Mouse (Mus musculus) kidney, embryonic 14.5 days (tissue): ENCODE data around the gene Kalrn. TPM values are rescaled to one million over a fixed set of nuclear protein-coding genes. Genes with fewer than 3 reads are reported as not detected.
"Not testable (repeated sequence)": the region's sequence is repeated elsewhere in the genome, so short reads cannot be mapped to it uniquely, and the experiment has no call there.

Experiments used
- ATAC-seq: fragments of 200-750 bp; cut with Nextera tagmentation; 2 replicates; pipeline ENCODE4 v1.8.0; 2017; ENCODE audit warnings: moderate number of reproducible peaks, mild to moderate bottlenecking, moderate TSS enrichment, moderate library complexity; ENCODE audit not compliant: low FRiP score, low TSS enrichment
- H3K27ac ChIP-seq: fragments of 300-500 bp; sonication (generic); 2 replicates; pipeline ENCODE4 v1.5.1; 2014; ENCODE audit warnings: low read depth, mild to moderate bottlenecking, low read length, moderate library complexity, mixed read lengths
- H3K27me3 ChIP-seq: fragments of 300-500 bp; sonication (generic); 2 replicates; pipeline ENCODE4 v1.6.1; 2014; ENCODE audit warnings: mild to moderate bottlenecking, low read length; ENCODE audit not compliant: control insufficient read depth, insufficient read depth
- H3K36me3 ChIP-seq: fragments of 300-500 bp; sonication (generic); 2 replicates; pipeline ENCODE4 v1.6.1; 2014; ENCODE audit warnings: low read length, mixed read lengths; ENCODE audit not compliant: control insufficient read depth, insufficient read depth
- H3K4me1 ChIP-seq: fragments of 300-500 bp; sonication (generic); 2 replicates; pipeline ENCODE4 v1.6.1; 2014; ENCODE audit warnings: low read length, mixed read lengths; ENCODE audit not compliant: control insufficient read depth, insufficient read depth
- H3K4me2 ChIP-seq: fragments of 300-500 bp; sonication (generic); replicated peaks from 2 replicates; pipeline ENCODE4 v1.6.1; 2014; ENCODE audit warnings: low read depth, mild to moderate bottlenecking, low read length
- H3K4me3 ChIP-seq: fragments of 300-500 bp; sonication (generic); 2 replicates; pipeline ENCODE4 v1.5.1; 2014; ENCODE audit warnings: mild to moderate bottlenecking, low read length
- H3K9ac ChIP-seq: fragments of 300-500 bp; sonication (generic); 2 replicates; pipeline ENCODE4 v1.6.1; 2014; ENCODE audit warnings: low read depth, mild to moderate bottlenecking, low read length, moderate library complexity
- H3K9me3 ChIP-seq: fragments of 300-500 bp; sonication (generic); 2 replicates; pipeline ENCODE4 v1.6.1; 2016; ENCODE audit warnings: low read length; ENCODE audit not compliant: control insufficient read depth
- whole genome bisulfite sequencing: fragments of 180-500 bp; shearing (Covaris S2); extraction: QIAGEN DNeasy Blood & Tissue Kit; methylation state at CpG from one replicate; pipeline ENCODE4 v1.1.7; 2014; 5-methylcytosine and 5-hydroxymethylcytosine counted together
- polyA plus RNA-seq: library from polyadenylated mRNA; unstranded; fragments of >200 nt; fragmentation: Nextera tagmentation; extraction: Ambion mirVana; gene quantifications from 2 replicates; pipeline ENCODE4 v1.2.1, GENCODE M21; 2014

The Kalrn gene
- polyA plus RNA-seq, 1 experiment from 2014 or later = 16.0 TPM

GRCm38 (mm10) chr16:34305586-34305985 lies 267.7 kb downstream of the Kalrn start:
- H3K4me3 ChIP-seq = no peak overlapping the region
- 79% methylated on average over 4 of the region's 4 CpGs for WGBS
- ATAC-seq = no peak
- H3K27me3 ChIP-seq = no peaks in the 10 kb centered on the region
- H3K27ac ChIP-seq = no peak overlapping the region
- no peak overlapping the region for H3K9ac ChIP-seq
- H3K9me3 ChIP-seq = no peaks in the 10 kb centered on the region
- H3K4me1 ChIP-seq = no peaks in the 10 kb centered on the region
- H3K4me2 ChIP-seq = no peak overlapping the region
- H3K36me3 ChIP-seq = peaks cover 13% of the 10 kb centered on the region; the same call in 1 of the 2 replicates

- not testable (repeated sequence) for H3K27me3 ChIP-seq, H3K4me3 ChIP-seq, H3K4me1 ChIP-seq, ATAC-seq, H3K9me3 ChIP-seq, H3K27ac ChIP-seq, H3K9ac ChIP-seq, H3K4me2 ChIP-seq
- peaks cover 13% of the 10 kb centered on the region; the same call in 1 of the 2 replicates for H3K36me3 ChIP-seq
- WGBS = 73% methylated on average over 4 of the region's 4 CpGs
Measured at GRCm38 (mm10) chr16:34303818-34304217, 269.5 kb downstream of the Kalrn start.

- 100% methylated on average over 1 of the region's 1 CpGs for WGBS
- Histone ChIP-seq H3K9me3 (no peaks in the 10 kb centered on the region), H3K27me3 (no peaks in the 10 kb centered on the region), H3K36me3 (peaks cover 7% of the 10 kb centered on the region; the same call in 1 of the 2 replicates), H3K4me3 (no peak overlapping the region), H3K9ac (no peak overlapping the region), H3K4me1 (no peaks in the 10 kb centered on the region), H3K27ac (no peak overlapping the region), H3K4me2 (no peak overlapping the region)
- no peak for ATAC-seq
Measured at GRCm38 (mm10) chr16:34302503-34302902, 270.8 kb downstream of the Kalrn start.

- no peak overlapping the region for H3K9ac ChIP-seq
- H3K4me2 ChIP-seq = no peak overlapping the region
- H3K27me3 ChIP-seq = no peaks in the 10 kb centered on the region
- H3K9me3 ChIP-seq = no peaks in the 10 kb centered on the region
- H3K4me1 ChIP-seq = no peaks in the 10 kb centered on the region
- H3K27ac ChIP-seq = no peak overlapping the region
- WGBS = 100% methylated on average over 1 of the region's 1 CpGs
- no peak overlapping the region for H3K4me3 ChIP-seq
- H3K36me3 ChIP-seq = peaks cover 3% of the 10 kb centered on the region; the same call in 1 of the 2 replicates
- no peak for ATAC-seq
Measured at GRCm38 (mm10) chr16:34302063-34302462, 271.3 kb downstream of the Kalrn start.

- ATAC-seq = no peak
- H3K9ac ChIP-seq = no peak overlapping the region
- no peak overlapping the region for H3K4me3 ChIP-seq
- no peaks in the 10 kb centered on the region for H3K4me1 ChIP-seq
- 0 out of 2 replicates have a peak, but pooled peaks cover 3% of the 10 kb centered on the region for H3K36me3 ChIP-seq
- H3K27me3 ChIP-seq = no peaks in the 10 kb centered on the region
- no peaks in the 10 kb centered on the region for H3K9me3 ChIP-seq
- 58% methylated on average over 2 of the region's 2 CpGs for WGBS
- no peak overlapping the region for H3K4me2 ChIP-seq
- no peak overlapping the region for H3K27ac ChIP-seq
Measured at GRCm38 (mm10) chr16:34299226-34299625, 274.1 kb downstream of the Kalrn start.

GRCm38 (mm10) chr16:34297911-34298682 lies 275.2 kb downstream of the Kalrn start:
- no peak overlapping the region for H3K4me2 ChIP-seq
- H3K9me3 ChIP-seq = no peaks in the 10 kb centered on the region
- H3K9ac ChIP-seq = no peak overlapping the region
- peaks cover 11% of the 10 kb centered on the region; the same call in 1 of the 2 replicates for H3K36me3 ChIP-seq
- no peak overlapping the region for H3K4me3 ChIP-seq
- no peaks in the 10 kb centered on the region for H3K4me1 ChIP-seq
- 87% methylated on average over 5 of the region's 5 CpGs for WGBS
- no peak overlapping the region for H3K27ac ChIP-seq
- no peaks in the 10 kb centered on the region for H3K27me3 ChIP-seq
- no peak for ATAC-seq

- Histone ChIP-seq H3K36me3 (peaks cover 12% of the 10 kb centered on the region; the same call in 1 of the 2 replicates), H3K4me3 (no peak overlapping the region), H3K4me1 (no peaks in the 10 kb centered on the region), H3K27me3 (no peaks in the 10 kb centered on the region), H3K9ac (no peak overlapping the region), H3K27ac (no peak overlapping the region), H3K9me3 (no peaks in the 10 kb centered on the region), H3K4me2 (no peak overlapping the region)
- ATAC-seq = no peak
- 83% methylated on average over 6 of the region's 6 CpGs for WGBS
Measured at GRCm38 (mm10) chr16:34294568-34294967, 278.8 kb downstream of the Kalrn start.

DNA sequence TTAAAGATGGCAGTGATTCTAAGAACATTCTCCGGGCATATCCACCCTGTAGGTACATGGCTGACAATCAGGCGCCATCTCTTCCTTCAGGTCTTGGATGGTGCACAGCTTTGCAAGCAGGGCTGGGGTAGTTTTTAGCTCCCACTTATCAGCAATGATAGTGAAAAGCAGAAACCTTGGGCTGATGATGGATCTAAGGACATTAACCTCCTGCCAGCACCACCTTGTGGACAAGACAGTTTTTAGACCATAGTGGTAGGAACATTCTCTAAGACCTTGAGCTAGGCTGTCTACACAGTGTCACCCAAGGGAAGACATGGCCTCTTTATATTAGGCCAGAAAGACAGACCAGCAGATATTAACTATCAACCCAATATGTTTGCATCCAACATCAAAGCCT lies 279.7 kb downstream of the Kalrn start:
- H3K27me3 ChIP-seq = no peaks in the 10 kb centered on the region
- no peak overlapping the region for H3K4me3 ChIP-seq
- 97% methylated on average over 2 of the region's 2 CpGs for WGBS
- no peak overlapping the region for H3K27ac ChIP-seq
- no peaks in the 10 kb centered on the region for H3K4me1 ChIP-seq
- H3K36me3 ChIP-seq = peaks cover 12% of the 10 kb centered on the region; the same call in 1 of the 2 replicates
- H3K9me3 ChIP-seq = no peaks in the 10 kb centered on the region
- no peak for ATAC-seq
- H3K4me2 ChIP-seq = no peak overlapping the region
- H3K9ac ChIP-seq = no peak overlapping the region

DNA sequence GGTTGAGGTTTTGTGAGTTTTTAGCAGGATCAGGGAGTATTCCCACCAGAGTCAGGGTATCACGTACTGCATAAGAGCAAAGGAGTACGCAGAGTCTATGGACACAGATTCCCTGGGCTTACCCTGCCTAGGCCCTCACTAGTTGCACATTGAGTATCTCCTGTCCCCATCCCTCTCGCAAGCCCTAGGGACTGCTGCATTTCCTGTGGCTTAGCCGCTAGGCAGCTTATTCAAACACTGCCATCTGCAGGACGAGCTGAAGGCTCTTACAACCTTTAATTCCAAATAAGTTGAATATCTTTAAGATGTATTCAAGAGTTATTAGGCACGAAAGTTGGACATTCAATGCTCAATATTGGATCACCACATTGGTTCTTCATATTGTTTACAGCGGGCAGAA lies 283.7 kb downstream of the Kalrn start:
- H3K4me2 ChIP-seq = no peak overlapping the region
- no peak overlapping the region for H3K4me3 ChIP-seq
- peaks cover 12% of the 10 kb centered on the region; the same call in 1 of the 2 replicates for H3K36me3 ChIP-seq
- no peak overlapping the region for H3K9ac ChIP-seq
- WGBS = 54% methylated on average over 7 of the region's 7 CpGs
- no peak for ATAC-seq
- H3K9me3 ChIP-seq = no peaks in the 10 kb centered on the region
- H3K27ac ChIP-seq = no peak overlapping the region
- no peaks in the 10 kb centered on the region for H3K4me1 ChIP-seq
- no peaks in the 10 kb centered on the region for H3K27me3 ChIP-seq
